Mouse (Mus musculus): ENCODE results near the gene Rsbn1.

The Rsbn1 gene

GRCm38 (mm10) chr3:103914010-103914669, at the start of gene Rsbn1:
Gene Rsbn1, plus strand, starts transcription at chr3:103914120.
- DNase-seq (ENCODE audit: low read depth) = peak; percentile 96

GRCm38 (mm10) chr3:103864200-103864599, 49.7 kb upstream of the Rsbn1 start:
- no peak for DNase-seq (ENCODE audit: low read depth)

GRCm38 (mm10) chr3:103867424-103867971, 46.4 kb upstream of the Rsbn1 start:
- DNase-seq (ENCODE audit: low read depth) = no peak

GRCm38 (mm10) chr3:103868008-103868407, 45.9 kb upstream of the Rsbn1 start:
- DNase-seq (ENCODE audit: low read depth) = no peak

- peak; percentile 24 for DNase-seq (ENCODE audit: low read depth)
These were observed 41.2 kb upstream of the Rsbn1 start for GRCm38 (mm10) chr3:103872663-103873098.

GRCm38 (mm10) chr3:103874329-103874728, 39.6 kb upstream of the Rsbn1 start:
- DNase-seq (ENCODE audit: low read depth) = no peak

- DNase-seq (ENCODE audit: low read depth) = no peak
These were observed 28.0 kb upstream of the Rsbn1 start for GRCm38 (mm10) chr3:103885946-103886345.

GRCm38 (mm10) chr3:103887581-103887980, 26.3 kb upstream of the Rsbn1 start:
- DNase-seq (ENCODE audit: low read depth) = peak; percentile 50

- DNase-seq (ENCODE audit: low read depth) = no peak
These were observed 20.5 kb upstream of the Rsbn1 start for GRCm38 (mm10) chr3:103893374-103893773.

GRCm38 (mm10) chr3:103904705-103905104, 9.2 kb upstream of the Rsbn1 start:
- peak; percentile 41 for DNase-seq (ENCODE audit: low read depth)

GRCm38 (mm10) chr3:103907335-103908030, 6.4 kb upstream of the Rsbn1 start:
- DNase-seq (ENCODE audit: low read depth) = no peak

GRCm38 (mm10) chr3:103908781-103909180, 5.1 kb upstream of the Rsbn1 start:
- DNase-seq (ENCODE audit: low read depth) = no peak

- peak; percentile 32 for DNase-seq (ENCODE audit: low read depth)
These were observed 414 bp upstream of the Rsbn1 start for GRCm38 (mm10) chr3:103913451-103913961.

- no peak for DNase-seq (ENCODE audit: low read depth)
These were observed 1.0 kb downstream of the Rsbn1 start for GRCm38 (mm10) chr3:103914732-103915508.

GRCm38 (mm10) chr3:103915509-103915896, 1.6 kb downstream of the Rsbn1 start:
- no peak for DNase-seq (ENCODE audit: low read depth)

- DNase-seq (ENCODE audit: low read depth) = peak; percentile 50
These were observed 2.4 kb downstream of the Rsbn1 start for GRCm38 (mm10) chr3:103916205-103916838.

- DNase-seq (ENCODE audit: low read depth) = no peak
These were observed 2.9 kb downstream of the Rsbn1 start for GRCm38 (mm10) chr3:103916839-103917237.

- no peak for DNase-seq (ENCODE audit: low read depth)
These were observed 6.2 kb downstream of the Rsbn1 start for GRCm38 (mm10) chr3:103920094-103920493.

- DNase-seq (ENCODE audit: low read depth) = no peak
These were observed 11.4 kb downstream of the Rsbn1 start for GRCm38 (mm10) chr3:103925302-103925701.

- no peak for DNase-seq (ENCODE audit: low read depth)
These were observed 13.6 kb downstream of the Rsbn1 start for GRCm38 (mm10) chr3:103927511-103927910.

- DNase-seq (ENCODE audit: low read depth) = no peak
These were observed 31.1 kb downstream of the Rsbn1 start for GRCm38 (mm10) chr3:103944794-103945562.

Data from c-Kit-positive CD71-negative TER-119-negative erythroid progenitor cells, embryonic 14.5 days (primary cell).